ENCODE assay signal across 29 mouse cellular contexts in the genomic region with DNA sequence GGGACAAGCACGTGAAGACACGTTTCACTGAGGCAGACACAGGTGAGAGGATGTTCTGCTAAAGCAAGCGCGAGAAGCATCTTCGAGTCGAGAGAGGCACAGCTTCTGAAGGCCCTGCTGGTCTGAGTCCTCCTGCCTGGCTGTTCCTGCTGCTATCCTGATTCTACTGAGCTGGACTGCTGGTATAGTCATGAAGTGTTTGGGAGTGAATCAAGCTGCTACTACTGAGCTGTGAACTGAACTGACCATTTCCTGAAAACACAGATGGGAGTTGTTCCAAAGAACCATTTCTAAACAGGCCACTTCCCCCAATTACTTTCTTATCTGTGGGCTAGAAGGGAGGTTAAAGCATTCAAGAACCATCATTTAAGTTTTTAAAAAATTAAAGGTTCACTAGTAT. TPM values are rescaled to one million over a fixed set of nuclear protein-coding genes. Genes with fewer than 3 reads are reported as not detected.
DNase-seq lines count a peak whose midpoint lies in the region; ATAC-seq and TF ChIP-seq lines count a peak whose summit lies in the region.
"Had no signal": no experiment of that assay in that cellular context is flagged by ENCODE, and none has a peak within 500 bp of the region (broad histone marks: within the 10 kb centered on the region; RNA-seq: fewer than 3 reads in every experiment).

No protein-coding gene starts in this region.

- no peak for DNase-seq in limb, embryonic 10.5 days (ENCODE audit: low spot score)
- DNase-seq in lung, postnatal 0 days (ENCODE audit: low spot score): peak; percentile 68
- peak; percentile 57 for DNase-seq in lung, postnatal 25 days (ENCODE audit: low spot score)
- DNase-seq in cerebellum, postnatal 14 days: no peak
- DNase-seq: adrenal gland, adult 8-10 months; adrenal gland, postnatal 36 days; cerebellum, adult 18-20 months; cerebellum, adult 9-11 months; cerebellum, postnatal 36 days; embryo, embryonic 11 days; gastrocnemius, postnatal 36 days; heart, adult 2 months; heart, postnatal 14 days; heart, postnatal 4 days had no signal

- no peak overlapping the region for H3K27ac ChIP-seq in limb, embryonic 13.5 days
- no peak overlapping the region for H3K27ac ChIP-seq in limb, embryonic 10.5 days
- H3K27ac ChIP-seq in lung, postnatal 0 days (ENCODE audit: low read length): no peak overlapping the region
- H3K27ac ChIP-seq: embryonic facial prominence, embryonic 10.5 days; embryonic facial prominence, embryonic 13.5 days; forebrain, embryonic 12.5 days; forebrain, embryonic 15.5 days; heart, adult 2 months; heart, embryonic 10.5 days; heart, embryonic 13.5 days; hindbrain, embryonic 14.5 days; hindbrain, postnatal 0 days had no signal

- H3K4me2 ChIP-seq in limb, embryonic 13.5 days (replicated peaks): no peak overlapping the region
- H3K4me2 ChIP-seq in lung, postnatal 0 days (replicated peaks; ENCODE audit: low read depth, low read length): no peak overlapping the region
- H3K4me2 ChIP-seq: embryonic facial prominence, embryonic 13.5 days; forebrain, embryonic 12.5 days; forebrain, embryonic 15.5 days; heart, embryonic 13.5 days; hindbrain, embryonic 14.5 days had no signal

- no peaks in the 10 kb centered on the region for H3K4me1 ChIP-seq in limb, embryonic 13.5 days
- H3K4me1 ChIP-seq in limb, embryonic 10.5 days: no peaks in the 10 kb centered on the region
- H3K4me1 ChIP-seq in lung, postnatal 0 days (ENCODE audit: insufficient read depth, low read depth, low read length): no peaks in the 10 kb centered on the region
- H3K4me1 ChIP-seq: embryonic facial prominence, embryonic 13.5 days; forebrain, embryonic 12.5 days; forebrain, embryonic 15.5 days; heart, embryonic 10.5 days; heart, embryonic 13.5 days had no signal

- no peak for TF ChIP-seq EP300 in lung, postnatal 0 days (IDR thresholded peaks at IDR 0.05)

- no peak overlapping the region for H3K4me3 ChIP-seq in limb, embryonic 13.5 days
- H3K4me3 ChIP-seq in limb, embryonic 10.5 days: no peak overlapping the region
- no peak overlapping the region for H3K4me3 ChIP-seq in lung, postnatal 0 days (ENCODE audit: low read depth, low read length)
- H3K4me3 ChIP-seq: embryonic facial prominence, embryonic 10.5 days; embryonic facial prominence, embryonic 13.5 days; erythroblast, embryonic 14.5 days; forebrain, embryonic 12.5 days; forebrain, embryonic 15.5 days; heart, adult 2 months; heart, embryonic 10.5 days; heart, embryonic 13.5 days had no signal

- TF ChIP-seq CTCF in lung, postnatal 0 days (IDR thresholded peaks at IDR 0.05): no peak

- ATAC-seq in limb, embryonic 13.5 days (ENCODE audit: low FRiP score, low read depth): no peak
- ATAC-seq in lung, postnatal 0 days: peak; percentile 76
- ATAC-seq in megakaryocyte, adult 5-6 weeks (ENCODE audit: poor library complexity, severe bottlenecking): no peak
- ATAC-seq: activated CD4-positive, CD25-positive, alpha-beta regulatory T cell, adult 4 months; forebrain, embryonic 15.5 days had no signal

- 85% methylated on average over 6 of the region's 6 CpGs for WGBS in limb, embryonic 13.5 days
- WGBS in limb, embryonic 10.5 days: 88% methylated on average over 6 of the region's 6 CpGs
- 55% methylated on average over 6 of the region's 6 CpGs for WGBS in lung, postnatal 0 days

- peaks cover 3% of the 10 kb centered on the region; the same call in 1 of the 2 replicates for H3K27me3 ChIP-seq in limb, embryonic 13.5 days
- H3K27me3 ChIP-seq in limb, embryonic 10.5 days (ENCODE audit: low read depth, poor library complexity, severe bottlenecking): peaks cover 7% of the 10 kb centered on the region; the same call in 1 of the 2 replicates
- no peaks in the 10 kb centered on the region for H3K27me3 ChIP-seq in lung, postnatal 0 days (replicated peaks; ENCODE audit: insufficient read depth, low read length)
- H3K27me3 ChIP-seq: forebrain, embryonic 15.5 days had no signal

- H3K9me3 ChIP-seq in limb, embryonic 13.5 days: no peaks in the 10 kb centered on the region
- H3K9me3 ChIP-seq in limb, embryonic 10.5 days (replicated peaks): no peaks in the 10 kb centered on the region
- no peaks in the 10 kb centered on the region for H3K9me3 ChIP-seq in lung, postnatal 0 days (ENCODE audit: low read length)
- H3K9me3 ChIP-seq: embryonic facial prominence, embryonic 13.5 days; forebrain, embryonic 12.5 days; forebrain, embryonic 15.5 days; heart, embryonic 10.5 days; heart, embryonic 13.5 days had no signal

- no peaks in the 10 kb centered on the region for H3K36me3 ChIP-seq in limb, embryonic 13.5 days
- H3K36me3 ChIP-seq in limb, embryonic 10.5 days: no peaks in the 10 kb centered on the region
- H3K36me3 ChIP-seq in lung, postnatal 0 days (ENCODE audit: insufficient read depth, low read length): no peaks in the 10 kb centered on the region
- H3K36me3 ChIP-seq: embryonic facial prominence, embryonic 10.5 days; embryonic facial prominence, embryonic 13.5 days; forebrain, embryonic 12.5 days; forebrain, embryonic 15.5 days; heart, embryonic 10.5 days; heart, embryonic 13.5 days had no signal

- 0 out of 2 replicates have a peak overlapping the region, but pooled peaks have one; percentile 1 for H3K9ac ChIP-seq in limb, embryonic 13.5 days
- no peak overlapping the region for H3K9ac ChIP-seq in lung, postnatal 0 days (replicated peaks; ENCODE audit: low read depth)
- H3K9ac ChIP-seq: embryonic facial prominence, embryonic 13.5 days; forebrain, embryonic 12.5 days; forebrain, embryonic 15.5 days; heart, embryonic 13.5 days; hindbrain, embryonic 14.5 days had no signal

RNA-seq across cellular contexts. Expression of a gene that starts 15.5 kb away (rescaled TPM):
- 1.00 and 1.2 TPM in 2 replicates for polyA plus RNA-seq in limb, embryonic 13.5 days (2015; fragmentation: Nextera tagmentation; extraction: Ambion mirVana)
- 0.06 and 0.21 TPM in 2 replicates for polyA plus RNA-seq in limb, embryonic 10.5 days (2016; fragmentation: Nextera tagmentation; extraction: Ambion mirVana)
- 0.51 and 0.76 TPM in 2 replicates for polyA plus RNA-seq in lung, postnatal 0 days (2015; fragmentation: Nextera tagmentation; extraction: Ambion mirVana)
- total RNA-seq in megakaryocyte, adult 5-6 weeks (2015): not detected in 2 replicates
- not detected in 2 replicates for total RNA-seq in megakaryocyte, adult 5-6 weeks (2017)
- total RNA-seq: granulocyte monocyte progenitor cell, adult 5-6 weeks had no signal
- polyA plus RNA-seq: activated CD4-positive, CD25-positive, alpha-beta regulatory T cell, adult 4 months; erythroblast, embryonic 14.5 days had no signal

RNA-seq across cellular contexts. Expression of a gene that starts 27.7 kb away (rescaled TPM):
- polyA plus RNA-seq in limb, embryonic 13.5 days (2015; fragmentation: Nextera tagmentation; extraction: Ambion mirVana): 1.1 TPM in 2 replicates
- 0.50 and 0.68 TPM in 2 replicates for polyA plus RNA-seq in limb, embryonic 10.5 days (2016; fragmentation: Nextera tagmentation; extraction: Ambion mirVana)
- polyA plus RNA-seq in lung, postnatal 0 days (2015; fragmentation: Nextera tagmentation; extraction: Ambion mirVana): 0.87 and 1.2 TPM in 2 replicates
- 0.42 TPM in 1 of 2 replicates, not detected in the other for total RNA-seq in megakaryocyte, adult 5-6 weeks (2015)
- not detected in 2 replicates for total RNA-seq in megakaryocyte, adult 5-6 weeks (2017)
- total RNA-seq: gastrocnemius, adult 8-10 months; gastrocnemius, postnatal 36 days; heart, postnatal 4 days had no signal

RNA-seq across cellular contexts. Expression of a gene that starts 29.4 kb away (rescaled TPM):
- polyA plus RNA-seq in limb, embryonic 13.5 days (2015; fragmentation: Nextera tagmentation; extraction: Ambion mirVana): 3.5 and 4.0 TPM in 2 replicates
- polyA plus RNA-seq in limb, embryonic 10.5 days (2016; fragmentation: Nextera tagmentation; extraction: Ambion mirVana): 1.1 and 1.9 TPM in 2 replicates
- polyA plus RNA-seq in lung, postnatal 0 days (2015; fragmentation: Nextera tagmentation; extraction: Ambion mirVana): 0.85 and 1.4 TPM in 2 replicates
- total RNA-seq in megakaryocyte, adult 5-6 weeks (2015): 0.29 TPM in 1 of 2 replicates, not detected in the other
- total RNA-seq in megakaryocyte, adult 5-6 weeks (2017): 0.22 TPM in 1 of 2 replicates, not detected in the other
- polyA plus RNA-seq: activated CD4-positive, CD25-positive, alpha-beta regulatory T cell, adult 4 months; erythroblast, embryonic 14.5 days had no signal

RNA-seq across cellular contexts. Expression of a gene that starts 51.9 kb away (rescaled TPM):
- polyA plus RNA-seq in limb, embryonic 13.5 days (2015; fragmentation: Nextera tagmentation; extraction: Ambion mirVana): 0.36 TPM in 1 of 2 replicates, not detected in the other
- not detected in 2 replicates for polyA plus RNA-seq in limb, embryonic 10.5 days (2016; fragmentation: Nextera tagmentation; extraction: Ambion mirVana)
- not detected in 2 replicates for polyA plus RNA-seq in lung, postnatal 0 days (2015; fragmentation: Nextera tagmentation; extraction: Ambion mirVana)
- total RNA-seq in megakaryocyte, adult 5-6 weeks (2015): not detected in 2 replicates
- not detected in 2 replicates for total RNA-seq in megakaryocyte, adult 5-6 weeks (2017)
- total RNA-seq: ES-E14; gastrocnemius, postnatal 36 days; granulocyte monocyte progenitor cell, adult 5-6 weeks had no signal
- polyA plus RNA-seq: activated CD4-positive, CD25-positive, alpha-beta regulatory T cell, adult 4 months; embryonic facial prominence, embryonic 10.5 days had no signal

RNA-seq across cellular contexts. Expression of a gene that starts 54.5 kb away (rescaled TPM):
- 87.7 and 91.3 TPM in 2 replicates for polyA plus RNA-seq in limb, embryonic 13.5 days (2015; fragmentation: Nextera tagmentation; extraction: Ambion mirVana)
- 72.6 and 73.3 TPM in 2 replicates for polyA plus RNA-seq in limb, embryonic 10.5 days (2016; fragmentation: Nextera tagmentation; extraction: Ambion mirVana)
- 93.7 and 110 TPM in 2 replicates for polyA plus RNA-seq in lung, postnatal 0 days (2015; fragmentation: Nextera tagmentation; extraction: Ambion mirVana)
- total RNA-seq in megakaryocyte, adult 5-6 weeks (2015): 18.2 and 20.3 TPM in 2 replicates
- 12.5 and 14.0 TPM in 2 replicates for total RNA-seq in megakaryocyte, adult 5-6 weeks (2017)

Comparison
In these comparisons a context has a peak if more than half of its experiments do, and no peak if none do; other contexts are left out.
1. DNase-seq: peak in lung, postnatal 0 days (single experiment) and lung, postnatal 25 days (single experiment); none in limb, embryonic 10.5 days (single experiment) and cerebellum, postnatal 14 days (0 of 2).